Mouse (Mus musculus): Measurements from ENCODE around the gene Scaf4.

Gene Scaf4

GRCm38 (mm10) chr16:90283905-90284891, at the start of gene Scaf4:
TSS of gene Scaf4 (minus strand) at chr16:90284503.
- peak; percentile 96 for DNase-seq (ENCODE audit: low spot score)

DNA sequence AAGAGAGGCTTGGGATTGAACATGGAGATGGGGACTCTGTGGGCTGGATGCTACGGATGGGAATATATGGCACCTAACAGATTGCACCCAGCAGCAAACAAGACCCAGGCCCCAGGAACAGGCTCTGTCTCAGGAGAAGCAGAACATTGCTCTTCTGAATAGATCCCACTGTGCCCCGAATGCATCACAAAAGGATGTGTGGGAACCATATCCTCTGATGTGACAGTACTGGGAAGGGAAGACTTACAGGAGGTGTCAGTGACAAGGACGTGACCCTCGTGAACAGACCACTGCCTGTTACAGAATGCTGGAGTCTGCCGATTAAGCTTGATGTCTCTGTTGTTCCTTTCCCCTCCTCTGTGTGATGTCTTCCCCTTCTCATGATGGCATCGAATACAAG, 48.2 kb upstream of the Scaf4 start:
- no peak for DNase-seq (ENCODE audit: low spot score)

GRCm38 (mm10) chr16:90330979-90331378, 46.7 kb upstream of the Scaf4 start:
- no peak for DNase-seq (ENCODE audit: low spot score)

DNA sequence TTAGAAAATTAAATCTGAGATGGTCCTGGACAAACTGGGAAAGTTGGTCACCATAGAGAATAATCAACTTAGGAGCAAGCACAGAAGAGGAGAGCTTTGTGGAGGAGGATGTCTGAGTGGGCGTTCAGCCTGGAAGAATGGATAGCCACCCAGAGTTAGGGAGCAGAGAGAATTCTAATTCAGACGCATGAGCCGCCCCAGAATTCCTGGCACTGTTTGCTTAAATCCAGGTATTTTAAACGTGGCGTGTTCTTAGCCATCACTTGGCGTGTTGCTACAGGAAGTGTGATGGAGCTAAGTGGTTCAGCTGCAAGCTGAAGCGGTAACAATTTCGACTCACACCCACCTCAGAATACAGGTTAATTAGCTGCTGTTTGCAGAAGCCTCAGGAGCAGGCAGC, 45.2 kb upstream of the Scaf4 start:
- no peak for DNase-seq (ENCODE audit: low spot score)

- peak; percentile 91 for DNase-seq (ENCODE audit: low spot score)
These were observed 38.7 kb upstream of the Scaf4 start for GRCm38 (mm10) chr16:90322850-90323528.

DNA sequence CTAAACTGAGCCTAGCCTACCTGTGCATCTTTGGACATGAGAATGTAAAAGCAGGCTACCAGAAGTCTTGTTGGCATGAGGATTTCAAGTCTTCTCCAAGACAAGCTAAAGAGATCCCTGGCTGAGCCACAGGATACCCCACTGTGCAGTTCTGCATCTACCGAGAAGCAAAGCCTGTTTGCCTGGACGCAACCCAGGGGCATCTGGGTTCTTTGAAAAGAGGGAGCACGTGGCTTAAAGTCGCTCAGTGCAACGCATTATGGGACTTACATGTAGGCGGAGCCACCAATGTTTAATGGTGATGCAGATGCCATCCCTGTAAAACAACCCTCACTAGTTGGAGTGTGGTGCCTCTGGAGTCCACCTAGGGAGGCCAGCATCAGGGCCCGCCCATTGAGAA, 35.0 kb upstream of the Scaf4 start:
- no peak for DNase-seq (ENCODE audit: low spot score)

DNA sequence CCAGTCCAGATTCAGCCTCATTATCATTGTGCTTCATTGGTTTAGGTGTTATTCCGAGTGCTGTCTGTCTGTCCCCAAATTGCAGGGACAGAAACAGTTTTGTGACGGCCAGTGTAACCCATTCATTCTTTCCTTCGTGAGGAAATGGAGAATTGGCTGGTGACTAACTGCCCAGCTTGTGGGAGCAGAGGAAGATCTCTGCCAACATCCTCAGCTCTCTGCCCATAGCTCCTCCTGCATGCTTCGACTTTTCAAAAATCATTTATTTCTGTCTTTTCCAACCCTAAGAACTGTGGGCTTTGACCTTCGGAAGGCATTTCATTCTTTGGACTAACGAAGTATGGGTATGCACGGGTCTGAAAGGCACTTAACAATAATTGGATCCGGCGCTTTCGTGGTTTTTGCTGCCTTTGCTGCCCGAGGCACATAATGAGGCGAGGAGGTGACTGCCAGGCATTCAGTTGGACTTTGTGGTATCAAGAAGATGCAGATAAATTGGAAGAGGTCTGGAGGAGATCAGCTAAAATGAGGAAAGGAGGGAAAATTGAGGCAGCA, 34.1 kb upstream of the Scaf4 start:
- no peak for DNase-seq (ENCODE audit: low spot score)

DNA sequence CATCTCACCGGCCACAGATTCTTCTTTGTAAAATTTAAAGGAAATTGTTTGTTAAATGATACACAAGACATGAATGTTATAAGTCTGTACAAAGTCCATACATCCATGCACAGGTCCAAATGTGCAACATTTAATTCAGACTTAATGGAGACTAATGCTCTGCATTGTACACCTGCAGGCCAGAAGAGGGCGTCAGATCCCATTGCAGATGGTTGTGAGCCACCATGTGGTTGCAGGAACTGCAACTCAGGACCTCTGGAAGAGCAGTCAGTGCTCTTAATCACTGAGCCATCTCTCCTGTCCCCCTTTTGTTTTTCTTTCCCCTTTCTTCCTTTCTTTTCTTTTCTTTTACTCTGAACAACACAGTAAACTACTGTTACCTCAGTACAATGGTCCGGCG, 33.5 kb upstream of the Scaf4 start:
- no peak for DNase-seq (ENCODE audit: low spot score)

- no peak for DNase-seq (ENCODE audit: low spot score)
These were observed 31.6 kb upstream of the Scaf4 start for GRCm38 (mm10) chr16:90315881-90316280.

GRCm38 (mm10) chr16:90312449-90313082, 28.3 kb upstream of the Scaf4 start:
- DNase-seq (ENCODE audit: low spot score), result peak; percentile 30

DNA sequence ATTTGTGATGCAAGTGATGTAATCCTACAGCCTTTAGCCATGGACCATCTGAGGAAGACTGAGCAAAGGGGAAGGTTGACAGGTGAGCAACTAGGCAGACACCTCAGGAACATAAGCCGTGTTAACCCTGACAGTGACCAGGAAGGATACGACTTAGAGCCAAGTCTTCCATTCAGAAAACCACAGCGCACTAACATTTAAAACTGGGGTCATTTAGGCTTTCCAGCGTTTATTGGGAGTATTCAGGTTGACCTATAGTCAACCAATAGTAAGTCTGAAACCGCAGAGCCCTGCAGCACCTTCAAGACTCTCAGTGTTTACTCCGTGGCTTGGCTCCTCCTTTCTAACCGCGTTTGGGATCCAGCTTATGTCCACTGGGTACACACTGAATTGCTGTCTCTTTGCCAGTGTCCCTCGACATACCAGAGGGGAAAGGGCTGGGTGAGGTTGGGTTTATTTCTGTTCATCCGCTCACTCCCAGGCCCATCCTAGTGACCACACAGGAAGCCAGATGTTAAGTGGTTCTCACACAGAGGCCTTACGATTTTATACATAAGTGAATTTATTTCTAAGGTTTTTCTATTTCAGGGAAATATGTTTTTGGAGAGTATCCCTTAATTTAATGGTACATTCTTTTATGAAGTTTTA, 26.3 kb upstream of the Scaf4 start:
- no peak for DNase-seq (ENCODE audit: low spot score)

DNA sequence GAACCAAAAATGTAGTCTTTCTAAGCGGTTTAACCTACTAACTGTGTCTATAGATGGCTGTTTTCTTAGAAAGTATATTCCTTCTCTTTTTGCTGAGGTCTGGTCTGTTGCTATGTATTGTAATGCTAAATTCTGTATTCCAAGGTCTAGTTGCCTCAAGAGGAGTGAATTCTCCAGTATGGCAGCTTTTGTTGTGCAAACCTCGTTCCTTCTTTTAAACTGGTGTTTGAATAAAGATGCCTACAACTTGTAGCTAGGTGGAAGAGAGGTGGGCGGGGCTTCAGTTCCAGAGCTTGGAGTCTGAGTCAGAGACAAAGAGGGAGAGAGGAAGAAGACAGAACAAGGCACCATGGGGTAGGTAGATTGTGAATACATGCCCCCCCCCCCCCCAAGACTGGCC, 25.5 kb upstream of the Scaf4 start:
- DNase-seq (ENCODE audit: low spot score), result no peak

DNA sequence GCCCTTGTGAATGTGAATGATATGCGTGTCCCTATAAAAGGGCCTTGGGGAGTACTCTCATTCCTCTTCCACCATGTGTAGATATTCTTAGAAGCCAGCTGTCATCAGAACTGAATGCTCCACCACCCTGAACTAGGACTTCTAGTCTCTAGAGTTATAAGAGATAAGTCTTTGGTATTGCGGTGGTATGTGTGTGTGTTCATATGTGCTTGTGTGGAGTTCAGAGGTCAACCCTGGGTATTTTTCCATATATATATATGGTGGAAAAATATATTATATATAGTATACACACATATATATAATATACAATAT, 19.6 kb upstream of the Scaf4 start:
- no peak for DNase-seq (ENCODE audit: low spot score)

GRCm38 (mm10) chr16:90303286-90303987, 19.1 kb upstream of the Scaf4 start:
- DNase-seq (ENCODE audit: low spot score), result no peak

GRCm38 (mm10) chr16:90301706-90302105, 17.4 kb upstream of the Scaf4 start:
- no peak for DNase-seq (ENCODE audit: low spot score)

DNA sequence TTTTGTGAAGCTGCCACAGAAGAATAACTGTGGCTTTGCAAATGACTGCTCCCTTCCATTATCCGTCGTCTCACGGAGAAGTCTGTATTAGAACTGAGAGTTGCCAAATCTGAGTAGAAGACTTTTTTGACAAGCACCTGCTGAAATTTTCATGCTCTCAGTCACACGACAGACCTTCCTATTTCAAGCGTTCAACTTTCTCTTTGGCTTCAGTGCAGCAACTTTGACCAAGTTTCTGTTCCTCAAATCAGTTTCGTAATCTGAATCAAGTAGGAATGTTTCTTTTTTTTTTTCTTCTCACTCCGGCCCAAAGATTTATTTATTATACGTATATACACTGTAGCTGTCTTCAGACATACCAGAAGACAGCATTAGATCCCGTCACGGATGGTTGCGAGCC, 16.6 kb upstream of the Scaf4 start:
- DNase-seq (ENCODE audit: low spot score), result no peak

GRCm38 (mm10) chr16:90299591-90299990, 15.3 kb upstream of the Scaf4 start:
- peak; percentile 19 for DNase-seq (ENCODE audit: low spot score)

DNA sequence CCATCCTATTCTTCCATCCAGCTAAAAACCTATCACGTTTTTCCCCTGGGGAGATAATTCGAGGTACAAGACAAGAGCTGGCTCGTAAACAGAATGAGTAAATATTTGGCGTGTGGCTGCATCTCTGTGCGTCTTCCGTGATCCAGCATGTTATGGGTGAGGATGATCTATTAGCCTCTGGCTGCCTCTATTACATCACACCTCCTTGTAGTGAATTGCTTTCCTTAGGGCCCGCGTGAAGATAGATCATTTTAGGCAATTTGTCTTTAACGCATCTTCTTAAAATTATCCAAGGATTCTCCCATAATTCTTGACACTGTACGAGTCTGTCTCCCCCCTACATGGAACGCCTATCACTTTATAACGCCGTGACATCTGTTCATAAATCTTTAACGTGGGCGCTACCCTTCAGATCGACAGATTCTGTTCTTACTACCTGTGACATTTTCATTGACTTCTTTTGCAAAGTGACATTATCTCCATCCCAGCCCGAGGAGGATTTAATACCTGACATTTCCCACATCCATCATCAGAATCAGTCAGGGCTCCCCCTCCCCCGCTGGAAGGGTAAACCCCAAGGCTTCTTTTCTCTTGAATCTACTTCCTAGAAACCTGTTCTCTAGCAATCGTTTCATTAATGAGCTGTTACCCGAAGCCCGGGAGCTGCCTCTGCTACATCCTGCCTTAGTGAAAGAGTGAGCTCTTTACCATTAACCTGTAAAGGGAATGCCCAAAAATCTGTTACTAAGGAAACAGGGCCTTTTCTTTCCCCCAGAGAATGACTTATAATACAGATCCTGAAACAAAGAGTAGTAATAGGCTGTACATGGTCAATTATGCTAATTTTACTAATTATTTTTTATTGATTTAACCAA, 14.4 kb upstream of the Scaf4 start:
- DNase-seq (ENCODE audit: low spot score), result peak; percentile 32

DNA sequence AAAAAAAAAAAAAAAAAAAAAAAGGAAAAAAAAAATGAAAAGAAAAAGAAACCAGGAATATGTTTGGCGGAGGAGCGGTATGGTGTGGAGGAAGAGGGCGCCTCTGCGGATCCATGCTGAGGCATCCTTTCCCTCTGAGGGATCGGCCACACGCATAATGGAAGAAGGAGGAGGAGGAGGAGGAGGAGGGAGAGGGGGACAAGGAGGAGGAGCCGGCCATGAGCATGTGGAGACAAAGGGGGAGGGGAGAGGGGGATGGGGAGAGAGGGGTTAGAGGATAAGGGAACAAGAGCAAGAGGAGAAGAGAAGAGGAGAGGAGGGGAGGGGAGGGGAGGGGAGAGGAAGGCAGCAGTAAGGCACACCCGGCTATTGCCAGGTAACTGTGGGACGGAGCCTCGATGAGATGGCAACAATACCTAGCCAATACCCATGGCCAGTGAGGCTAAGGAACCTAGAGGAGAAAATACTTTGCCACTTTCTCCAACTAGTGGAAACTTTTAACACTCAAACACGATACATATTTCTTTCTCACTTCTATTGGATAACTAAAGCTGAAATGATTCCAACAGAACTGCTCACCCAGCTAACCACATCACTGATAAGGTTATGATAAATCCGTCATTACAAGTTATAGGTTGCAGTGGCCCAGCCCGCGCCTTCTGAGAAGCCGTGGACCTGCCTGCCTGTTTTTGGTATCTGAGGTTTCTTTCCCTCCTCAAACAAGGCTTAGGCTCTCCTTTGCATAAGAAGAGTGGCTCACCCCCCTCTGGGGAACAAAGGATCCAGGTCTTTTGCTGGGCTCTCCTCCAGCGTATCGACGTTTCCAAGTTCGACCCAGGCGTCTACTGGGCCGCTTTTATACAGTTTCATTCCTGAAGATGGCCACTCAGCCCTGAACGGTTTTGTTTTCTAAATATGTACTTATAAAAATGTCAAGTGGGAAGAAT, 13.4 kb upstream of the Scaf4 start:
- DNase-seq (ENCODE audit: low spot score), result peak; percentile 57

Data from embryo, embryonic 10.5 days (tissue).